Comparison of ENCODE assay signal across 10 mouse cellular contexts in the genomic region with DNA sequence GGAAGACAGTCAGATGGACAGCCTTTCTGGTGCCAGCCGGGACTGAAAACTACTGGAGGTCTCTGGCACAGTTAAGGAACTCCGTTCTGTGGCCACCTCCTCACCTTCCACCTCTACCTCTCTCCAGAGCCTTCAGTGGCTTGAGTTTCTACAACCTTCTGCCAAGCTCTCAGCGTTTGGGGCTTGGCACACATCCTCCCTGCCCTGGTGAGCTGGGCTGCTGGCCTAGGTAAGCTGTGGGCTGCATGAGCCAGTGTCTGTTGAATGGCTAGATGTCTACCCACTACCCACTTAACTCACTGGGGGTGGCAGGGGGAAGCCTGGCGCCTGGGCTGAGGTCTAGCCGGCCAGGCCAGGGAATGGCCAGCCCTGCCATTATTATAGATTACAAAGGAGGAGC. TPM values are rescaled to one million over a fixed set of nuclear protein-coding genes. Genes with fewer than 3 reads are reported as not detected.
DNase-seq lines count a peak whose midpoint lies in the region; ATAC-seq and TF ChIP-seq lines count a peak whose summit lies in the region.
"Had no signal": no experiment of that assay in that cellular context is flagged by ENCODE, and none has a peak within 500 bp of the region (broad histone marks: within the 10 kb centered on the region; RNA-seq: fewer than 3 reads in every experiment).

No protein-coding gene starts in this region.

- no peak for TF ChIP-seq CTCF in lung, embryonic 14.5 days (IDR thresholded peaks at IDR 0.05; ENCODE audit: low read depth)

- H3K9ac ChIP-seq in lung, embryonic 14.5 days: 0 out of 2 replicates have a peak overlapping the region, but pooled peaks have one; percentile 6
- H3K9ac ChIP-seq in heart, embryonic 16.5 days (ENCODE audit: low read length): peak overlapping the region; percentile 23; the same call in 1 of the 2 replicates
- no peak overlapping the region; the same call in 1 of the 2 replicates for H3K9ac ChIP-seq in neural tube, embryonic 13.5 days
- H3K9ac ChIP-seq: limb, embryonic 12.5 days had no signal

- no peaks in the 10 kb centered on the region for H3K27me3 ChIP-seq in lung, embryonic 14.5 days (ENCODE audit: insufficient read depth, low read length)
- H3K27me3 ChIP-seq in heart, embryonic 16.5 days (ENCODE audit: control insufficient read depth, insufficient read depth, low read length): no peaks in the 10 kb centered on the region
- H3K27me3 ChIP-seq in neural tube, embryonic 13.5 days: peaks cover 4% of the 10 kb centered on the region; the same call in 1 of the 2 replicates

- no peaks in the 10 kb centered on the region for H3K36me3 ChIP-seq in lung, embryonic 14.5 days (ENCODE audit: insufficient read depth)
- 0 out of 2 replicates have a peak, but pooled peaks cover 2% of the 10 kb centered on the region for H3K36me3 ChIP-seq in heart, embryonic 16.5 days (ENCODE audit: control insufficient read depth, insufficient read depth)
- no peaks in the 10 kb centered on the region for H3K36me3 ChIP-seq in neural tube, embryonic 13.5 days
- H3K36me3 ChIP-seq: limb, embryonic 12.5 days had no signal

- H3K9me3 ChIP-seq in lung, embryonic 14.5 days (ENCODE audit: low read depth, low read length): no peaks in the 10 kb centered on the region
- H3K9me3 ChIP-seq in heart, embryonic 16.5 days (replicated peaks; ENCODE audit: control insufficient read depth, low read length): no peaks in the 10 kb centered on the region
- no peaks in the 10 kb centered on the region for H3K9me3 ChIP-seq in neural tube, embryonic 13.5 days
- H3K9me3 ChIP-seq: limb, embryonic 12.5 days had no signal

- H3K4me2 ChIP-seq in lung, embryonic 14.5 days: no peak overlapping the region
- H3K4me2 ChIP-seq in heart, embryonic 16.5 days (ENCODE audit: low read depth, low read length): peak overlapping the region; percentile 63; the same call in 1 of the 2 replicates
- peak overlapping the region; percentile 44 for H3K4me2 ChIP-seq in neural tube, embryonic 13.5 days
- H3K4me2 ChIP-seq: limb, embryonic 12.5 days had no signal

- 0 out of 2 replicates have a peak, but pooled peaks cover 5% of the 10 kb centered on the region for H3K4me1 ChIP-seq in lung, embryonic 14.5 days (ENCODE audit: insufficient read depth)
- H3K4me1 ChIP-seq in heart, embryonic 16.5 days (ENCODE audit: control insufficient read depth, insufficient read depth, low read length): peaks cover 57% of the 10 kb centered on the region
- H3K4me1 ChIP-seq in neural tube, embryonic 13.5 days (replicated peaks): peaks cover 54% of the 10 kb centered on the region

- H3K4me3 ChIP-seq in lung, embryonic 14.5 days (ENCODE audit: low read depth, low read length): no peak overlapping the region
- no peak overlapping the region for H3K4me3 ChIP-seq in heart, embryonic 16.5 days (ENCODE audit: low read length)
- H3K4me3 ChIP-seq in neural tube, embryonic 13.5 days: no peak overlapping the region
- H3K4me3 ChIP-seq: limb, embryonic 12.5 days had no signal

- peak; percentile 20 for DNase-seq in embryo, embryonic 9.5 days (ENCODE audit: extremely low spot score)
- DNase-seq in embryo, embryonic 10.5 days (ENCODE audit: low spot score): no peak
- DNase-seq in lung, embryonic 14.5 days: no peak
- no peak for DNase-seq in lung, adult 18-20 months
- no peak for DNase-seq in adrenal gland, postnatal 14 days

- 68% methylated on average over 5 of the region's 5 CpGs for WGBS in lung, embryonic 14.5 days
- WGBS in heart, embryonic 16.5 days: 56% methylated on average over 5 of the region's 5 CpGs
- 37% methylated on average over 5 of the region's 5 CpGs for WGBS in neural tube, embryonic 13.5 days

- no peak overlapping the region for H3K27ac ChIP-seq in lung, embryonic 14.5 days (ENCODE audit: low read depth)
- peak overlapping the region; percentile 64 for H3K27ac ChIP-seq in heart, embryonic 16.5 days (ENCODE audit: low read length)
- H3K27ac ChIP-seq in neural tube, embryonic 13.5 days (replicated peaks): peak overlapping the region; percentile 83
- H3K27ac ChIP-seq: limb, embryonic 12.5 days; macrophage had no signal

- ATAC-seq in lung, embryonic 14.5 days (ENCODE audit: insufficient read depth): no peak
- ATAC-seq in heart, embryonic 16.5 days (replicated peaks; ENCODE audit: extremely low read depth, insufficient read depth, low FRiP score): no peak
- no peak for ATAC-seq in neural tube, embryonic 13.5 days (ENCODE audit: low read depth)
- ATAC-seq in CD4-positive, CD25-positive, alpha-beta regulatory T cell, adult 4 months: no peak

RNA-seq across cellular contexts. Expression of a gene that starts 6.3 kb away (rescaled TPM):
- polyA plus RNA-seq in lung, embryonic 14.5 days (2014; fragmentation: Nextera tagmentation; extraction: Ambion mirVana): 7.5 and 8.8 TPM in 2 replicates
- polyA plus RNA-seq in heart, embryonic 16.5 days (2015; fragmentation: Nextera tagmentation; extraction: Ambion mirVana): 77.5 and 89.6 TPM in 2 replicates
- 8.7 and 12.6 TPM in 2 replicates for polyA plus RNA-seq in neural tube, embryonic 13.5 days (2015; fragmentation: Nextera tagmentation; extraction: Ambion mirVana)
- polyA plus RNA-seq in CD4-positive, CD25-positive, alpha-beta regulatory T cell, adult 4 months (2017; shearing (Covaris generic)): 1 to 10 TPM; 3.7 to 5.2 TPM
- 49.5 and 54.9 TPM in 2 replicates for total RNA-seq in adrenal gland, postnatal 14 days (2021)

RNA-seq across cellular contexts. Expression of a gene that starts 28.4 kb away (rescaled TPM):
- polyA plus RNA-seq in lung, embryonic 14.5 days (2014; fragmentation: Nextera tagmentation; extraction: Ambion mirVana): 0.07 and 0.11 TPM in 2 replicates
- polyA plus RNA-seq in heart, embryonic 16.5 days (2015; fragmentation: Nextera tagmentation; extraction: Ambion mirVana): 0.12 TPM in 1 of 2 replicates, not detected in the other
- not detected in 2 replicates for polyA plus RNA-seq in neural tube, embryonic 13.5 days (2015; fragmentation: Nextera tagmentation; extraction: Ambion mirVana)
- polyA plus RNA-seq in CD4-positive, CD25-positive, alpha-beta regulatory T cell, adult 4 months (2017; shearing (Covaris generic)): not detected
- total RNA-seq in adrenal gland, postnatal 14 days (2021): not detected in 2 replicates
- polyA plus RNA-seq: macrophage had no signal

RNA-seq across cellular contexts. Expression of a gene that starts 29.9 kb away (rescaled TPM):
- 0.46 and 0.70 TPM in 2 replicates for polyA plus RNA-seq in lung, embryonic 14.5 days (2014; fragmentation: Nextera tagmentation; extraction: Ambion mirVana)
- polyA plus RNA-seq in heart, embryonic 16.5 days (2015; fragmentation: Nextera tagmentation; extraction: Ambion mirVana): 8.7 and 21.5 TPM in 2 replicates
- polyA plus RNA-seq in neural tube, embryonic 13.5 days (2015; fragmentation: Nextera tagmentation; extraction: Ambion mirVana): 1.2 and 2.8 TPM in 2 replicates
- polyA plus RNA-seq in CD4-positive, CD25-positive, alpha-beta regulatory T cell, adult 4 months (2017; shearing (Covaris generic)): 100 to 1,000 TPM; 107 to 154 TPM
- 35.7 and 56.8 TPM in 2 replicates for total RNA-seq in adrenal gland, postnatal 14 days (2021)
- polyA plus RNA-seq: limb, embryonic 12.5 days had no signal

RNA-seq across cellular contexts. Expression of a gene that starts 33.9 kb away (rescaled TPM):
- polyA plus RNA-seq in lung, embryonic 14.5 days (2014; fragmentation: Nextera tagmentation; extraction: Ambion mirVana): 4.7 and 5.0 TPM in 2 replicates
- polyA plus RNA-seq in heart, embryonic 16.5 days (2015; fragmentation: Nextera tagmentation; extraction: Ambion mirVana): 3.5 and 4.2 TPM in 2 replicates
- 3.1 and 3.6 TPM in 2 replicates for polyA plus RNA-seq in neural tube, embryonic 13.5 days (2015; fragmentation: Nextera tagmentation; extraction: Ambion mirVana)
- not detected for polyA plus RNA-seq in CD4-positive, CD25-positive, alpha-beta regulatory T cell, adult 4 months (2017; shearing (Covaris generic))
- 11.1 and 14.9 TPM in 2 replicates for total RNA-seq in adrenal gland, postnatal 14 days (2021)
- polyA plus RNA-seq: macrophage had no signal

RNA-seq across cellular contexts. Expression of a gene that starts 40.2 kb away (rescaled TPM):
- polyA plus RNA-seq in lung, embryonic 14.5 days (2014; fragmentation: Nextera tagmentation; extraction: Ambion mirVana): 0.08 and 0.32 TPM in 2 replicates
- polyA plus RNA-seq in heart, embryonic 16.5 days (2015; fragmentation: Nextera tagmentation; extraction: Ambion mirVana): 0.07 and 0.20 TPM in 2 replicates
- 0.18 and 0.28 TPM in 2 replicates for polyA plus RNA-seq in neural tube, embryonic 13.5 days (2015; fragmentation: Nextera tagmentation; extraction: Ambion mirVana)
- polyA plus RNA-seq in CD4-positive, CD25-positive, alpha-beta regulatory T cell, adult 4 months (2017; shearing (Covaris generic)): not detected
- total RNA-seq in adrenal gland, postnatal 14 days (2021): 0.15 and 0.52 TPM in 2 replicates
